Mouse (Mus musculus): ENCODE measurements around the gene Cabp1.

Cabp1 gene

GRCm38 (mm10) chr5:115207892-115208291 lies 13.7 kb upstream of the Cabp1 start:
- DNase-seq: no peak

- DNase-seq: no peak
Measured at GRCm38 (mm10) chr5:115207244-115207643, 13.1 kb upstream of the Cabp1 start.

DNA sequence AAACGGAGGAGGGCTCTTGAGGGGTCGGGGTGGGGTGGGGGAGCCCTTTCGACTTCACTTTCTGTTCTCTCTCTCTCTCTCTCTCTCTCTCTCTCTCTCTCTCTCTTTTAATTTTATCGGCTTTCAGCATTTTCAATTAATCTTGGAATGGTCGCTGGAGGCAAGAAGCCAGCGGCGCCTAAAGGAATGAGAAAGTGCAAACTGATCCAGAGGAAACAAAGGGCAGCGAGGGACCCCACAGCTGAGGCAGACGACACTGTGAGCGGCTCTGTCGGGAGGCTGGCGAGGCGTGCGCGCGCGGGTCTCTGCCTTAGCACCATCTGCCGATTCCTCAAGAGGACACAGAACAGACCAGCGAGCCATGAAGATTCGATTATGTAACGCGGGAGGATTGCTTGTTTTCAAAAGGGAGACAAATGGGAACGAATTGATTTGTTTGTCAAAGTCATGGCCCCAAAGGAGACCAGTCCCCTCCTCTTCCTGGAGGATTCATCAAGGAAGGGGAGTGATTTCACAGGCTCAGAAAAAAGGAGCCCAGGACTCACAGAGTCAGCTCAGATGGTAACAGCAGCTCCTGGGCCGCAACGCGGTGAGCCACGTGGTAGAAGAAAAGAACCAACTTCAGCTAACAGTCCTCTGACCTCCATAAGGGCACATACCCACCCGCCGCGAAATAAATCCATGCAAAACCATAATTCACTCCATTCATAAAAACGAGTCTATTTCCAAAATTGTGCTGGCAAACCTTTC lies 10.6 kb upstream of the Cabp1 start:
- peak; percentile 47 for DNase-seq

- peak; percentile 21 for DNase-seq
Measured at GRCm38 (mm10) chr5:115203735-115204561, 9.8 kb upstream of the Cabp1 start.

GRCm38 (mm10) chr5:115194626-115195221 lies 543 bp upstream of the Cabp1 start:
- no peak for DNase-seq

DNA sequence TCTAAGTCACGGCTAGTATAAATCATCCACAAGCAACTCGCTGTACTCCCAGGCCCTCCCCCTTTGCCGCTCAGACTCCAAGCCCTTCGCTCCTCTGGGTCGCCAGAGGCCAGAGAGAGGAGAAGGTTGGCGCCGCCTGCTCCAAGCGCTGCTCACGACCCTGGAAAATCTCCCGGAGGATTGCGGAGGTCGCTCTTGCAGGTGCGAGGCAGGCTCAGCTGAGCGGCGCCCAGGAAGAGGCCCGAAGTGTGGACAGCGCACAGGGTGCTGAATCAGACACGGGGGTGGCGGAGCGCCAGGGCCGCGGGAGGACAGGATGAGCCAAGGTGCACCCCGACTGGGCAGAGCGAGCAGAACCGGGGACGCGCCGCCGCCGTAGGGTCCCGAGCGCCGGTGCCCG lies 955 bp downstream of the Cabp1 start:
- DNase-seq: peak; percentile 81

GRCm38 (mm10) chr5:115192828-115193195 lies 1.4 kb downstream of the Cabp1 start:
- DNase-seq: no peak

GRCm38 (mm10) chr5:115191880-115192827 lies 2.0 kb downstream of the Cabp1 start:
- DNase-seq: no peak

- DNase-seq: no peak
Measured at GRCm38 (mm10) chr5:115190081-115190480, 4.1 kb downstream of the Cabp1 start.

- peak; percentile 53 for DNase-seq
Measured at GRCm38 (mm10) chr5:115188824-115189223, 5.4 kb downstream of the Cabp1 start.

DNA sequence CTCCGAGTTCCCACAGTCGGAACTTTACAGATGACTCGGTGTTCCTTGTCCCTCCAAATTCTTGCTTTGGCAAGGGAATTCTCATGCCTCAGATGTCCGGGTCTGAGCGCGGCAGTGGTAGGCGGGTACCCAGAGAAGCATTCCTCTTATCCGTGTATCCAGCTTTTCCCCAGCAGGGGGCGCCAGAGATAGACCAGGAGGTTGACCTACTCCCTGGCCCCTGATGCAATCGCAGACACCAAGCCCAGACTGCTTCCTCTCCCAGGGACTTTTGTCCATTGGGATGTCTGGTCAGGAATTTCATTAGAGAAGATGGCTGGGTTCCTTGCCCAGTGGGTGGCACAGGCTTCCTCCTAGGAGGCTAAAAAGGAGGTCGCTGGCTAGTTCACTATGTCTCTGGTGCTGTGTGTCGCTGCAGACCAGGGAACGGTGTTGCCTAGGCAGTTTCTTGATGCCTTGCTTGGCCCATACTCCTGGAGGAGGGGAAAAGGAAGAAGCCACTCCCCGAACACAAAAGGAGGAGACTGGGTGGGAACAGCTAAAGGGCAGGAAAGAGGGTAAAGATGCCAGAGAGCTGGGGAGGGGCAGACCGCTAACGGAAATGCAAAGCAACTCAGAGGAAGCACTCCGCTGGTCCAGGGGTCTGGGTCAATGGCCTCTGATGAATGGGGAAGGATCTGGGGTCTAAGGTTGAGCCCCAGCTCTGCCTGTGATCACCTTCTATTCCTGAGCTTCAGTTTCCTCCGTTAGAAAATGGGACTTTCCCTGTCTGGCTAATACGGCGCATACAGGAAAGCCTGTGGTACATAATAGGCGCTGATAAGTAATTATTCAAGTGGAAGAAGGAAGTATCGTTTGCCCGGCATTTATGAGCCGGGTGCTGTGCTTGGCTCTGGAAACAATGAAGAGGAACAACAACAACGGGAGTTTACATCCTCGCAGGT lies 6.7 kb downstream of the Cabp1 start:
- peak; percentile 96 for DNase-seq

DNA sequence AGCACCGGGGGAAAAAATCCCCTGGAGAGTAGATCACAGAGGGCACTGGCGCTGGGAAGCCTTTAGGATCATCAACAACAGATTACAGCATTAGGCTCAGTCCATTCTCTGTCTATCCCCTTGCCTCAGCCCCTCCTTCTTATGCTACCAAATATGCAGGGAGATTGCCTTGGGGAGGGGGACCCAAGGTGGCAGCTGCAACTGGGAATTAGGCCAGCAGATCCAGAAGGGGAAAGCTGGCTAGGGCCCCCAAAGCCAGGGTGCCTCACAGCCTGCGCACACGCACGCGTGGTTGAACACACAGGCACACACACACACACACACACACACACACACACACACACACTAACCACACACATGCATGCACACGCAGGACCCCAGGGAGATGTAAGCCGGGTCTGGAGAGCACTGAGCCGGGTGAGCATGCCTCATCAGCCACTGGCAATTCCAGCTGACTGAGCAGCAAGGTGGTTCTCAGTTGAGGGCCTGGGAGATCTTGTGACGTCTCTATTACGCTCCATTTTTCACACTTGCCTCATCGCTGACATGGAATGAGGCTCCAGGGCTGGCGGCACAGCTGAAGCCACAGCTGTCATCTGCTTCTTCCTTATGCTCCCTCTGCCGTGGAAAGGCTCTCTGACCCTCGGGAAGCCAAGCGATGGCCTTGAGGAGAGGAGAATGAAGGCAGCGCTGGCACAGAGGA lies 7.7 kb downstream of the Cabp1 start:
- no peak for DNase-seq

GRCm38 (mm10) chr5:115184726-115185125 lies 9.5 kb downstream of the Cabp1 start:
- DNase-seq: peak; percentile 26

DNA sequence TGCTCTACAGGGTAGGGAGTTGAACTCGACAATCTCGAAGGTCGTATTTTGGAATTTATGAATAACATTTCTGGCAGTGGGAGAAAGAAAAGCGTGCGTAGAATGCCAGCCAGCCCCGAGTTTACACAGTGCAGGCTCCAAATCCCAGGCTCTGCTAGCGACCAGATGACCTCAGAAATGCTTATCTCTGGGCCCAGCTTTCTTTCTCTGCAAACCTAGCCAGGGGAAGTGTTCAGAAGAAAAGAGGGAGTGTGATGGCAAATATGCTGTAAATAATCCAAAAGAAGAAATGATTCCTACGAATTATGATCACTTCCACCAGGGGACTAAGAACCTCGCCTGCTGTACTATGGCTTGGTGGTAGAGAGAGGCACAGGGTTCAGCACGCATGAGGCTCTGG lies 10.7 kb downstream of the Cabp1 start:
- no peak for DNase-seq

- no peak for DNase-seq
Measured at GRCm38 (mm10) chr5:115182925-115183324, 11.3 kb downstream of the Cabp1 start.

DNA sequence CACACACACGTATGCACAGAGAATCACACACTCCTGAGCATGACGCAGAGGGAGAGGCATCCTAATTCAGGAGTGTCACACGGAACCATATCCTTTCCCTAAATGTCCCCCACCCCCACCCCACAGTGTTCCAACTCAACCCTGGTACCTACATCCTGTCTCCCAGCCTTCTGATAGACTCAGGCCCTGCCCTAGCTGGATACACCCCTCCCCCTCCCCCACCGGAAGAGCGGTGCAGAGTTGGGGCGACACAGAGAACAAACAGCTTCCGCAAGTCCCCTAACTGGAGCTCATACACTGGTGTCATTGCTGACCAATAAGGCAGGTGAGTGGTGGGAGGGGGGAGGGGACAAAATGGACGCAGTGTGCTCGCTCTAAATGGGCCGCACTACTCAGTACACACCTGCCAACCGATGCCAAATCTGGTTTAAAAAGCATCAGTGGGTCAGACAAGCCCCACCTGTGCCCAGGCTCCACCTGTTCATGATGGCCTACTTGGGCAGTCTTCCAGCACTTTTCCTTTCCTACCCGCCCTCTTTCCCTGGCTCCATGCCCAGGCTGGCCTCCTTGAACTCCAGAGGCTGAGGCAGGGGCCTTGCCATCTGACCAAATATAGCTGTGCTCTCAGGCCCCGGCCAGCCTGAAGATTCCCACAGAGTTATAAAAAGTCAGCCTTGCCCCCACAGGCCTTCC lies 12.8 kb downstream of the Cabp1 start:
- peak; percentile 77 for DNase-seq

GRCm38 (mm10) chr5:115179596-115179995 lies 14.6 kb downstream of the Cabp1 start:
- no peak for DNase-seq

DNA sequence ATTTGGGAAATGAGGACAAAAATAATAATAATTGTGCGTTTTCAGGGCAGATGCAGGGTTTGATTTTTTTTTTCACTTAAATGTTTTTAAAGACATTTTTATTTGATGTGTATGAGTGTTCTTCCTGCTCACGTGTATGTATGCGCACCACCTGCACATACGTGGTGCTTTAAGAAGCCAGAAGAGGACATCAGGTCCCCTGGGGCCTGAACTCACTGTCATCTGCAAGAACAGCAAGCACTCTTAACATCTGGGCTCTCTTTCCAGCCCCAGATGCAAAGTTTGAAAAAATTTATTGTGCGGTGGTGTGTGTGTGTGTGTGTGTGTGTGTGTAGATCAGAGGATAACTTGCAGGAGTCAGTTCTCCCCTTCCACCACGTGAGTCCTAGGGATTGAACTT lies 16.3 kb downstream of the Cabp1 start:
- DNase-seq: no peak

- DNase-seq: no peak
Measured at GRCm38 (mm10) chr5:115174554-115174953, 19.6 kb downstream of the Cabp1 start.

DNA sequence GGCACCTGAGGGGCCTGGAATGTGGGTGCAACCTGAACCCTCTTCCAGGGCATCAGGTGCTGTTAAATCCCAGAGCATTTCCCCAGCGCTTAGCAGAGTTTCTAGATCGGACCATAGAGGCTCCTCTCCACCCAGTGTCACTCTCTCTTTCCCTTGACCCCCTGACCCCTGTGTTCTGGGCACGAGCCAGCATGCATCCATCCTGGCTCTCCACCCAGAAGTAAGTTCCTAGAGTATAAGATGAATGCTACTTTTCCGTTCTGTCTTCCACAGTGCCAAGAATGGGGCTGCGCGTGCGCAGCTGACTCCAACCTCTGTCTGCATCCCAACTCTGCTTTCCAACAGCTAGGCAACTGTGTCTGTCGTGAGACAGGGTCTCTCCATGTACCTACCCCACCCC lies 24.0 kb downstream of the Cabp1 start:
- peak; percentile 38 for DNase-seq

Measured in kidney, adult 18-20 months (tissue).